Mouse (Mus musculus) cerebellum, postnatal 25 days (tissue): ENCODE results near the gene Xbp1.

ENCODE experiments used
- DNase-seq, 2 experiments: peaks; one replicate each; pipeline ENCODE4 v3.0.0; 2021; ENCODE audit warnings: mixed read lengths in 2 of 2

The Xbp1 gene

DNA sequence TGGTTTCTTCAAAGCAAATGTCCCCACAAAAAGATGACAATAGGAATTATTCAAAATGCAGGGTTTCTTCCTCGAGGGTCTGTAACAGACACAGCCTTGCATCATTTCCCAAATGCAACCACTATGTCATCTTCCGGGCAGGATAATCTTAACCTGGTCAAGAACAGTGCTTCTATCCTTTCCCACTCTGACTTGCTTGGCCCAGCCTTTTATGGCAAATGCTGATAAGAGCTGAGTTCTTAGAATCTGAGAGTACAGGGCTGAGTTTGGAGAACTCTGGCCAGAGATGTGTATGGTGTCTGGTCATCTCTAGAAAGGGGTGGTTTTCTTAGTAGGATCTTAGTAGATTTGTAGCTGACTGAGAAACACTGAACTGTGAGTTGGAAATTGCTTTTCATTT, 53.4 kb downstream of the Xbp1 start:
- no peak for DNase-seq

DNA sequence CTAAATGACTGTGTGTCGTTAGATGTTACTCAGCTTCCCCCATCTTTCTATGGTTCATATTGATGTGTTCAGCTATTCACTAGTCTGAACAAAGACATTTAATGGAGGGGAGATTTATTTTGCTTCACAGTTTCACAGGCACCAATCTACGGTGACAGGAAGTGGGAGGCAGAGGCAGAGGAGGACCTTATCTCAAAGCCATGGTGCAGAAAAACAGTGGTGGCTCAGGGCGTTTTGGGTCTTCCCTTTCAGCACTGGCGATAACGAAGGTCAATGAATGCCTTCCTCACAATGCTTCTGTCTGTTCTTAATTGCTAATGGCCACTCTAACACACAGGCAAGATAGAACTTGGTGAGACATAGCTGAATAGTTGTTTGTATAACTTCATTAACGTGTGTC, 54.6 kb downstream of the Xbp1 start:
- DNase-seq: no peak
